Mouse (Mus musculus) heart, postnatal 4 days (tissue): Measurements from ENCODE around the gene Vmn1r185. TPM values are rescaled to one million over a fixed set of nuclear protein-coding genes. Genes with fewer than 3 reads are reported as not detected.
"Not testable (repeated sequence)": the region's sequence is repeated elsewhere in the genome, so short reads cannot be mapped to it uniquely, and the experiment has no call there.

Experiments
- DNase-seq: peaks from one replicate; pipeline ENCODE4 v3.0.0; 2021
- total RNA-seq, 2 experiments: library from RNA; stranded (reverse); gene quantifications; 2 replicates each; pipeline ENCODE4 v1.2.3; 2021

Vmn1r185 gene
- total RNA-seq, result not detected

GRCm38 (mm10) chr7:26618364-26618763 is at the start of gene Vmn1r185:
Gene Vmn1r185, minus strand, starts transcription at chr7:26618464.
- not testable (repeated sequence) for DNase-seq

GRCm38 (mm10) chr7:26667466-26667865 is 49.2 kb upstream of the Vmn1r185 start:
- not testable (repeated sequence) for DNase-seq

- no peak for DNase-seq
Measured at GRCm38 (mm10) chr7:26666011-26666410, 47.7 kb upstream of the Vmn1r185 start.

GRCm38 (mm10) chr7:26589774-26590173 is 28.5 kb downstream of the Vmn1r185 start:
- DNase-seq, result no peak

- no peak for DNase-seq
Measured at GRCm38 (mm10) chr7:26589077-26589476, 29.2 kb downstream of the Vmn1r185 start.

Other genes starting within 250 kb of the Vmn1r185 start
- not detected for gene Nlrp9c, start 214.8 kb downstream of the Vmn1r185 start, total RNA-seq
- gene Nlrp4a, start 183.4 kb downstream of the Vmn1r185 start, total RNA-seq, result not detected
- gene Nlrp9a, start 83.4 kb downstream of the Vmn1r185 start, total RNA-seq, result not detected
- not detected for gene Cyp2b23, start 68.0 kb upstream of the Vmn1r185 start, total RNA-seq
- not detected for gene Cyp2b19, start 138.7 kb upstream of the Vmn1r185 start, total RNA-seq
- gene Cyp2g1, start 190.4 kb upstream of the Vmn1r185 start, total RNA-seq, result not detected
- not detected for gene Cyp2a5, start 216.8 kb upstream of the Vmn1r185 start, total RNA-seq